In the genomic region with DNA sequence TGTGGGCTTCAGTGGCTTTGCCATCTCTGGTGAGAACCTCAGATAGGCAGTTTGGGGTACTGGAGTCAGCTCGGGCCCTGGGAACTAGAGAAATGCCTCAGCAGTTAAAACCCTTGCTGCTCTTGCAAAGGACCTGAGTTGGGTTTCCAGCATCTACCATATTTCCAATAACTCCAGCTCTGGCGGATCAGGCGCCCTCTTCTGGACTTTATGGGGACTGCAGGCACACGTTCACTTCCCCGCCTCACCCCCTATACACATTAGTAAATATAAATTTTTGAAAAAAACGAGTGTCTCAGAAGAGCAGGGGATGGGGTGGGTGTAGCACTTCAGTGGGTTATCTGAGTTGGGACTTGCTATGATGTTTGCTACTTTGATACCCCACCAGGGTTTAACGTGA, we compare ENCODE assay signal across 14 mouse cellular contexts. TPM values are rescaled to one million over a fixed set of nuclear protein-coding genes. Genes with fewer than 3 reads are reported as not detected.
DNase-seq lines count a peak whose midpoint lies in the region; ATAC-seq and TF ChIP-seq lines count a peak whose summit lies in the region.
"Had no signal": no experiment of that assay in that cellular context is flagged by ENCODE, and none has a peak within 500 bp of the region (broad histone marks: within the 10 kb centered on the region; RNA-seq: fewer than 3 reads in every experiment).

No protein-coding gene starts in this region.

- no peaks in the 10 kb centered on the region for H3K9me3 ChIP-seq in midbrain, postnatal 0 days (ENCODE audit: low read length)
- H3K9me3 ChIP-seq in midbrain, embryonic 11.5 days (ENCODE audit: control insufficient read depth, low read length): peaks cover 8% of the 10 kb centered on the region; the same call in 1 of the 2 replicates
- H3K9me3 ChIP-seq in heart, embryonic 11.5 days (replicated peaks; ENCODE audit: control insufficient read depth, low read length): peaks cover 25% of the 10 kb centered on the region

- peak; percentile 17 for TF ChIP-seq CTCF in midbrain, postnatal 0 days (IDR thresholded peaks at IDR 0.05)

- peaks cover 8% of the 10 kb centered on the region; the same call in 1 of the 2 replicates for H3K4me1 ChIP-seq in midbrain, postnatal 0 days (ENCODE audit: insufficient read depth, low read length)
- H3K4me1 ChIP-seq in midbrain, embryonic 11.5 days (ENCODE audit: control insufficient read depth, insufficient read depth, low read length): peaks cover 7% of the 10 kb centered on the region
- H3K4me1 ChIP-seq in heart, embryonic 11.5 days (ENCODE audit: control insufficient read depth, insufficient read depth, low read length): peaks cover 10% of the 10 kb centered on the region; the same call in 1 of the 2 replicates

- H3K4me2 ChIP-seq in midbrain, postnatal 0 days (ENCODE audit: low read depth, low read length, poor library complexity, severe bottlenecking): no peak overlapping the region
- no peak overlapping the region for H3K4me2 ChIP-seq in midbrain, embryonic 11.5 days
- no peak overlapping the region for H3K4me2 ChIP-seq in heart, embryonic 11.5 days
- H3K4me2 ChIP-seq: intestine, embryonic 15.5 days; liver, embryonic 15.5 days had no signal

- no peaks in the 10 kb centered on the region for H3K36me3 ChIP-seq in midbrain, postnatal 0 days (ENCODE audit: insufficient read depth, low read length)
- H3K36me3 ChIP-seq in midbrain, embryonic 11.5 days (ENCODE audit: control insufficient read depth, insufficient read depth, low read length): no peaks in the 10 kb centered on the region
- no peaks in the 10 kb centered on the region for H3K36me3 ChIP-seq in heart, embryonic 11.5 days (ENCODE audit: control insufficient read depth, insufficient read depth, low read length)
- H3K36me3 ChIP-seq: intestine, embryonic 15.5 days; liver, embryonic 15.5 days had no signal

- H3K27ac ChIP-seq in midbrain, postnatal 0 days (ENCODE audit: low read depth, low read length): no peak overlapping the region
- H3K27ac ChIP-seq in midbrain, embryonic 11.5 days (ENCODE audit: low read depth, low read length): no peak overlapping the region
- H3K27ac ChIP-seq in heart, embryonic 11.5 days (ENCODE audit: low read depth, low read length): no peak overlapping the region
- H3K27ac ChIP-seq: intestine, embryonic 15.5 days; liver, embryonic 15.5 days had no signal

- H3K4me3 ChIP-seq in midbrain, postnatal 0 days (ENCODE audit: low read depth, low read length): no peak overlapping the region
- H3K4me3 ChIP-seq in midbrain, embryonic 11.5 days (ENCODE audit: low read depth, low read length): no peak overlapping the region
- no peak overlapping the region for H3K4me3 ChIP-seq in heart, embryonic 11.5 days (ENCODE audit: low read depth, low read length)
- H3K4me3 ChIP-seq: intestine, embryonic 15.5 days; liver, embryonic 15.5 days had no signal

- no peak for ATAC-seq in cerebellum, adult (ENCODE audit: insufficient number of reproducible peaks, low FRiP score, low TSS enrichment)
- no peak for ATAC-seq in midbrain, postnatal 0 days (ENCODE audit: low FRiP score)
- no peak for ATAC-seq in midbrain, embryonic 11.5 days (ENCODE audit: low FRiP score)
- no peak for ATAC-seq in heart, embryonic 11.5 days (replicated peaks; ENCODE audit: insufficient number of reproducible peaks, low FRiP score, low TSS enrichment)
- ATAC-seq: intestine, embryonic 15.5 days; Patski had no signal

- H3K9ac ChIP-seq in midbrain, postnatal 0 days (replicated peaks; ENCODE audit: low read length, poor library complexity, severe bottlenecking): no peak overlapping the region
- H3K9ac ChIP-seq in midbrain, embryonic 11.5 days (ENCODE audit: low read length): no peak overlapping the region
- H3K9ac ChIP-seq in heart, embryonic 11.5 days (ENCODE audit: low read depth, low read length): no peak overlapping the region
- H3K9ac ChIP-seq: intestine, embryonic 15.5 days; liver, embryonic 15.5 days had no signal

- H3K27me3 ChIP-seq in midbrain, postnatal 0 days (ENCODE audit: insufficient read depth, low read length): peaks cover 58% of the 10 kb centered on the region
- peaks cover 59% of the 10 kb centered on the region for H3K27me3 ChIP-seq in midbrain, embryonic 11.5 days (ENCODE audit: control insufficient read depth, insufficient read depth, low read length)
- H3K27me3 ChIP-seq in heart, embryonic 11.5 days (ENCODE audit: control insufficient read depth, insufficient read depth, low read length): peaks cover 71% of the 10 kb centered on the region

- 69% methylated on average over 7 of the region's 7 CpGs for WGBS in midbrain, postnatal 0 days
- 61% methylated on average over 7 of the region's 7 CpGs for WGBS in midbrain, embryonic 11.5 days
- 52% methylated on average over 7 of the region's 7 CpGs for WGBS in heart, embryonic 11.5 days (ENCODE audit: insufficient replicate concordance)

- DNase-seq in cerebellum, postnatal 14 days: peak; percentile 54 to 73
- no peak for DNase-seq in midbrain, postnatal 0 days (ENCODE audit: low spot score)
- no peak for DNase-seq in midbrain, embryonic 11.5 days (ENCODE audit: low spot score, missing footprints)
- DNase-seq in induced T-regulatory cell, adult 2 months (ENCODE audit: low read depth): peak; percentile 75
- DNase-seq in thymus, postnatal 14 days: peak; percentile 63
- no peak for DNase-seq in embryo, embryonic 11 days

RNA-seq across cellular contexts. Expression of gene Gfy, which starts 6.4 kb away (rescaled TPM):
- total RNA-seq in midbrain, postnatal 0 days (2014; rRNA removed): not detected in 2 replicates
- polyA plus RNA-seq in midbrain, postnatal 0 days (2015; fragmentation: Nextera tagmentation; extraction: Ambion mirVana): 0.11 and 0.51 TPM in 2 replicates
- polyA plus RNA-seq in midbrain, embryonic 11.5 days (2014; fragmentation: Nextera tagmentation; extraction: Ambion mirVana): not detected in 2 replicates
- polyA plus RNA-seq in heart, embryonic 11.5 days (2014; fragmentation: Nextera tagmentation; extraction: Ambion mirVana): not detected in 2 replicates
- total RNA-seq: common myeloid progenitor, adult 5-6 weeks; gastrocnemius, adult 8-10 months; neutrophil, adult 5-6 weeks had no signal
- polyA plus RNA-seq: intestine, embryonic 15.5 days; liver, embryonic 15.5 days; Patski had no signal

RNA-seq across cellular contexts. Expression of gene Pth2, which starts 7.8 kb away (rescaled TPM):
- total RNA-seq in midbrain, postnatal 0 days (2014; rRNA removed): not detected in 2 replicates
- polyA plus RNA-seq in midbrain, postnatal 0 days (2015; fragmentation: Nextera tagmentation; extraction: Ambion mirVana): 0.93 and 1.3 TPM in 2 replicates
- polyA plus RNA-seq in midbrain, embryonic 11.5 days (2014; fragmentation: Nextera tagmentation; extraction: Ambion mirVana): 0.53 and 0.63 TPM in 2 replicates
- 0.68 TPM in 1 of 2 replicates, not detected in the other for polyA plus RNA-seq in heart, embryonic 11.5 days (2014; fragmentation: Nextera tagmentation; extraction: Ambion mirVana)
- total RNA-seq: common myeloid progenitor, adult 5-6 weeks; gastrocnemius, adult 8-10 months; neutrophil, adult 5-6 weeks had no signal
- polyA plus RNA-seq: intestine, embryonic 15.5 days; liver, embryonic 15.5 days; Patski had no signal

RNA-seq across cellular contexts. Expression of gene Slc17a7, which starts 9.2 kb away (rescaled TPM):
- total RNA-seq in midbrain, postnatal 0 days (2014; rRNA removed): 1.9 and 2.5 TPM in 2 replicates
- 0.95 and 0.96 TPM in 2 replicates for polyA plus RNA-seq in midbrain, postnatal 0 days (2015; fragmentation: Nextera tagmentation; extraction: Ambion mirVana)
- polyA plus RNA-seq in midbrain, embryonic 11.5 days (2014; fragmentation: Nextera tagmentation; extraction: Ambion mirVana): 0.40 and 0.51 TPM in 2 replicates
- polyA plus RNA-seq in heart, embryonic 11.5 days (2014; fragmentation: Nextera tagmentation; extraction: Ambion mirVana): 3.0 and 3.7 TPM in 2 replicates
- total RNA-seq: common myeloid progenitor, adult 5-6 weeks; neutrophil, adult 5-6 weeks had no signal
- polyA plus RNA-seq: liver, embryonic 15.5 days had no signal

RNA-seq across cellular contexts. Expression of gene Aldh16a1, which starts 18.6 kb away (rescaled TPM):
- total RNA-seq in midbrain, postnatal 0 days (2014; rRNA removed): 18.9 and 22.0 TPM in 2 replicates
- 12.9 and 15.2 TPM in 2 replicates for polyA plus RNA-seq in midbrain, postnatal 0 days (2015; fragmentation: Nextera tagmentation; extraction: Ambion mirVana)
- polyA plus RNA-seq in midbrain, embryonic 11.5 days (2014; fragmentation: Nextera tagmentation; extraction: Ambion mirVana): 22.0 and 25.7 TPM in 2 replicates
- polyA plus RNA-seq in heart, embryonic 11.5 days (2014; fragmentation: Nextera tagmentation; extraction: Ambion mirVana): 28.7 and 28.9 TPM in 2 replicates

RNA-seq across cellular contexts. Expression of gene Pih1d1, which starts 18.9 kb away (rescaled TPM):
- total RNA-seq in midbrain, postnatal 0 days (2014; rRNA removed): 104 and 124 TPM in 2 replicates
- 77.1 and 81.6 TPM in 2 replicates for polyA plus RNA-seq in midbrain, postnatal 0 days (2015; fragmentation: Nextera tagmentation; extraction: Ambion mirVana)
- polyA plus RNA-seq in midbrain, embryonic 11.5 days (2014; fragmentation: Nextera tagmentation; extraction: Ambion mirVana): 104 and 105 TPM in 2 replicates
- 99.1 and 99.6 TPM in 2 replicates for polyA plus RNA-seq in heart, embryonic 11.5 days (2014; fragmentation: Nextera tagmentation; extraction: Ambion mirVana)

Comparison
In these comparisons a context has a peak if more than half of its experiments do, and no peak if none do; other contexts are left out.
1. DNase-seq: peak in cerebellum, postnatal 14 days (2 of 2), induced T-regulatory cell, adult 2 months (single experiment) and thymus, postnatal 14 days (single experiment); none in midbrain, postnatal 0 days (single experiment), midbrain, embryonic 11.5 days (single experiment) and embryo, embryonic 11 days (single experiment).